Mouse (Mus musculus) regulatory T cell (primary cell): ENCODE results near the gene 1700030J22Rik.

Source experiments
- in situ Hi-C: fragments of 300-600 bp; cut with MboI, MseI; formaldehyde crosslinking; loops from one replicate; pipeline ENCODE4 v1.15.1; 2025; ENCODE audit warnings: high pct_unique_total_duplicates

Gene 1700030J22Rik

GRCm38 (mm10) chr8:116951778-116952177 lies 27.0 kb downstream of the 1700030J22Rik start:
- in situ Hi-C loops, result no loop called here

GRCm38 (mm10) chr8:116951369-116951768 lies 27.4 kb downstream of the 1700030J22Rik start:
- in situ Hi-C loops, result no loop called here

- in situ Hi-C loops, result no loop called here
These were observed 31.2 kb downstream of the 1700030J22Rik start for GRCm38 (mm10) chr8:116947589-116947988.

- in situ Hi-C loops, result no loop called here
These were observed 31.9 kb downstream of the 1700030J22Rik start for GRCm38 (mm10) chr8:116946851-116947250.

- in situ Hi-C loops, result no loop called here
These were observed 32.4 kb downstream of the 1700030J22Rik start for GRCm38 (mm10) chr8:116946268-116946838.

- in situ Hi-C loops, result no loop called here
These were observed 33.4 kb downstream of the 1700030J22Rik start for GRCm38 (mm10) chr8:116945169-116945910.

GRCm38 (mm10) chr8:116944385-116944696 lies 34.4 kb downstream of the 1700030J22Rik start:
- in situ Hi-C loops, result loop anchor here (5.0 kb wide), 1 partner anchor 33 kb away; the partner anchor contains the start of gene 1700030J22Rik

- in situ Hi-C loops, result loop anchor here (5.0 kb wide), 1 partner anchor 34 kb away; the partner anchor contains the start of gene 1700030J22Rik
These were observed 35.0 kb downstream of the 1700030J22Rik start for GRCm38 (mm10) chr8:116943555-116944384.

- in situ Hi-C loops, result loop anchor here (5.0 kb wide), 1 partner anchor 34 kb away; the partner anchor contains the start of gene 1700030J22Rik
These were observed 35.6 kb downstream of the 1700030J22Rik start, which contains the start of gene Atmin for GRCm38 (mm10) chr8:116943161-116943554. Atmin (plus strand) TSS chr8:116943393.

- in situ Hi-C loops, result loop anchor here (5.0 kb wide), 1 partner anchor 35 kb away; the partner anchor contains the start of gene 1700030J22Rik
These were observed 36.3 kb downstream of the 1700030J22Rik start for GRCm38 (mm10) chr8:116942284-116943058.

GRCm38 (mm10) chr8:116935506-116935905 lies 43.3 kb downstream of the 1700030J22Rik start:
- in situ Hi-C loops, result no loop called here

GRCm38 (mm10) chr8:116934976-116935375 lies 43.8 kb downstream of the 1700030J22Rik start:
- in situ Hi-C loops, result no loop called here

- in situ Hi-C loops, result no loop called here
These were observed 50.2 kb downstream of the 1700030J22Rik start for GRCm38 (mm10) chr8:116928588-116928987.

- in situ Hi-C loops, result no loop called here
These were observed 50.9 kb downstream of the 1700030J22Rik start for GRCm38 (mm10) chr8:116927880-116928279.

- in situ Hi-C loops, result no loop called here
These were observed 55.2 kb downstream of the 1700030J22Rik start for GRCm38 (mm10) chr8:116923526-116923925.

GRCm38 (mm10) chr8:116922060-116922757 lies 56.5 kb downstream of the 1700030J22Rik start:
- in situ Hi-C loops, result no loop called here

GRCm38 (mm10) chr8:116921337-116922059 lies 57.3 kb downstream of the 1700030J22Rik start, which contains the start of the genes Cmc2 and Cenpn:
Cmc2 (minus strand) TSS chr8:116921455.
Cenpn (plus strand) TSS chr8:116921730.
- in situ Hi-C loops, result no loop called here

GRCm38 (mm10) chr8:116921005-116921336 lies 57.8 kb downstream of the 1700030J22Rik start:
- in situ Hi-C loops, result no loop called here
